ENCODE assay signal across 16 mouse cellular contexts in genomic region chr17:82827841-82828240, GRCm38 (mm10).
"Had no signal": no experiment of that assay in that cellular context is flagged by ENCODE, and none has a peak within 500 bp of the region (broad histone marks: within the 10 kb centered on the region; RNA-seq: fewer than 3 reads in every experiment).

No protein-coding gene starts in this region.

- H3K9me3 ChIP-seq: neural tube, embryonic 12.5 days; neural tube, embryonic 15.5 days; stomach, embryonic 15.5 days had no signal

- H3K27me3 ChIP-seq: neural tube, embryonic 12.5 days; neural tube, embryonic 13.5 days; neural tube, embryonic 15.5 days; stomach, embryonic 15.5 days had no signal

- H3K36me3 ChIP-seq: neural tube, embryonic 12.5 days; neural tube, embryonic 13.5 days; neural tube, embryonic 15.5 days; stomach, embryonic 15.5 days had no signal

- H3K4me2 ChIP-seq: neural tube, embryonic 12.5 days; neural tube, embryonic 13.5 days; neural tube, embryonic 15.5 days; stomach, embryonic 15.5 days had no signal

- H3K9ac ChIP-seq: neural tube, embryonic 12.5 days; neural tube, embryonic 13.5 days; neural tube, embryonic 15.5 days; stomach, embryonic 15.5 days had no signal

- H3K27ac ChIP-seq: neural tube, embryonic 12.5 days; neural tube, embryonic 13.5 days; neural tube, embryonic 15.5 days; stomach, embryonic 15.5 days; stomach, postnatal 0 days had no signal

- H3K4me1 ChIP-seq: neural tube, embryonic 12.5 days; neural tube, embryonic 13.5 days; neural tube, embryonic 15.5 days; stomach, embryonic 15.5 days had no signal

- DNase-seq: retina, postnatal 1 day; right cerebral cortex, adult 18-20 months; right cerebral cortex, postnatal 14 days; right cerebral cortex, postnatal 25 days; right cerebral cortex, postnatal 4 days; spleen, adult 18-20 months; thymus, adult 18-20 months; thymus, adult 2 months; thymus, postnatal 14 days; thymus, postnatal 25 days; thymus, postnatal 36 days had no signal

- H3K4me3 ChIP-seq: neural tube, embryonic 12.5 days; neural tube, embryonic 13.5 days; neural tube, embryonic 15.5 days; stomach, embryonic 15.5 days had no signal
